Mouse (Mus musculus): ENCODE measurements around the gene Pmfbp1. TPM values are rescaled to one million over a fixed set of nuclear protein-coding genes. Genes with fewer than 3 reads are reported as not detected.

Pmfbp1 gene
- not detected in 2 replicates for total RNA-seq (2017)

DNA sequence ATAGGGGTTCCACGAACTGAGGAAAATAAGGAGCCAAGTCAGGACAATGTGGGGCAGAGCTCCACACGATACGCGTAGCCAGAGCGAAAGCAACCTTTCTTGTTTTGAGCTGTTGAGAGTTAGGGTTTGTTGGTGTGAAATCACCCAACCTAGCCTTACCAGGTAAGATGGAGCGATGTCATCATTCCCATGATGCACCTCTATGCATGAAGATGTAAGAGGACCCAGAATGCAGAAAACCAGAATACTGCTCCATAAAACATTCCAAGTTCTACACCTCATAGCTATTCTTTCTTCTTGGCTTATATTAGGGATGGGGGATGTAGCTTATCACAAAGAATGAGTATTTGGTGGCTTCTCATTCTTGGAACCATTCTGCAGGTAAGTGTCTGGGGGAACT, at the start of gene Pmfbp1:
TSS of gene Pmfbp1 (plus strand) at position 301 of the 400 bp plus-strand sequence.
- no peak for ATAC-seq (replicated peaks; ENCODE audit: low read depth, poor library complexity, severe bottlenecking)

DNA sequence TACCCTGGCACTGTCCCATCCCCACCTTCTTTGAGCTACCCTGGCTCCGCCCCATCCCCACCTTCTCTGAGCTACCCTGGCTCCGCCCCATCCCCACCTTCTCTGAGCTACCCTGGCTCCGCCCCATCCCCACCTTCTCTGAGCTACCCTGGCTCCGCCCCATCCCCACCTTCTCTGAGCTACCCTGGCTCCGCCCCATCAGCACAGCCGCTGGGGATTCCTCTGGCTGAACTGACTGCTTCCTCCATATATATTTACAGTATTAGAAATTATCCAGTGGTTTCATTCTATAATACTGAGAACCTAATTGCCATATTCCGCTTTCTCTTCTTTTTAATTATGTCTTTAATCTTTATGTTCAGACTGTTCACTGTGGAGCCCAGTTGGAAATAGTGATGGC, 46.9 kb upstream of the Pmfbp1 start:
- ATAC-seq (replicated peaks; ENCODE audit: low read depth, poor library complexity, severe bottlenecking): 0 out of 2 replicates have a peak, but pooled peaks have one; percentile 15

DNA sequence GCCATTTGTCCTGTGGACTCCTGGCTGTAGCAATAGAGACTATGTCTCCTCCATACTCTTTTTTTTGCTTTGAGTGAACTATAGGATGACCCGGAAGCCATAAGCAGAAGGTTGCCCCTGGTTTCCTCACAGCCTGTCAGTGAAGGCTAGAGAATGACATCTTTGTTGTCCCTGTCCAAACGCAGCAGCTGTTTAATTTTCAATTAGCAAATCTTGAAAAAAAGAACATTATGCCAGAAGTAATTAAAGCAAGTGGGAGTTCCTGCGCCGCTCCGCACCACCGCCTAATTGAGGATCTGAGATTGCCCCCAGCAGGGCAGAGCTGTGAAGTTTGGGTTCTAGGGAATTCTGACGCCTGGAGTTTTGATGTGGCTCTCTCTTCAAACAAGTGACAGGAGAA, 42.8 kb upstream of the Pmfbp1 start:
- ATAC-seq (replicated peaks; ENCODE audit: low read depth, poor library complexity, severe bottlenecking): no peak

DNA sequence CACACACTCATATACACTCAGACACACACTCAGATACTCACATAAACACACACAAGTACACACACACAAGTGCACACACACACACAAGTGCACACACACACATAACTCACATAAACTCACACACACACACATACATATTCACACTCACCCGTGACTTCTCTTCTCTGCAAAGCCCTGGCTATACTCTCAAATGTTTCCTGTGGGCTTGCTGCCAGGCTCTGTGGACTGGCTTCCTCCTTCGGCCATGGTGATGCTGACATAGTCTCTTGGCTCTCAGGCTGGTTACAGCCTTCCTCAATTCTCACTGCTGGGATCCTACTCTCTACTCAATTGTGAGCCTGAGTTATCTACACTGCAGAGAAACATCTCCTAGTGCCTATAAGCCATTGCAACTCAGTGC, 38.7 kb upstream of the Pmfbp1 start:
- ATAC-seq (replicated peaks; ENCODE audit: low read depth, poor library complexity, severe bottlenecking): peak; percentile 47; the same call in 1 of the 2 replicates

DNA sequence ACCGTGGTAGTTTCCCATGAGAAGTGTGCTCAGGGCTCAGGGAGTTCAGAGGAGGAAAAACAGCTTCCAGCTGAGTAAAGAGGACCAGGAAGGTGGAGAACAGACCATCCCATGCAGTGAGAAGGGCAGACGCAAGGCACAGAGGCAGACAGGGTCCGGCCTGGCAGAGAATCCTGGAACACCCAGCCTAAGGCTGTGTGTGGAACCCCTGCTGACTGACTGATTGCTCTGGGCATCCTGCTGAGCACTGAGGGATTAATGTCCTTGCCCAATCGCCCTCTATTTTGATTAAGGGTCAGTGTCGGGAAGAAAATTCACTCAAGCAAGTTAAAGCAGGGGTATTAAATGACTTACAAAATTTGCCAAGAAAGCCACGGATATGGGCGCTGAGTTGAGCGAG, 36.4 kb upstream of the Pmfbp1 start:
- ATAC-seq (replicated peaks; ENCODE audit: low read depth, poor library complexity, severe bottlenecking): no peak

DNA sequence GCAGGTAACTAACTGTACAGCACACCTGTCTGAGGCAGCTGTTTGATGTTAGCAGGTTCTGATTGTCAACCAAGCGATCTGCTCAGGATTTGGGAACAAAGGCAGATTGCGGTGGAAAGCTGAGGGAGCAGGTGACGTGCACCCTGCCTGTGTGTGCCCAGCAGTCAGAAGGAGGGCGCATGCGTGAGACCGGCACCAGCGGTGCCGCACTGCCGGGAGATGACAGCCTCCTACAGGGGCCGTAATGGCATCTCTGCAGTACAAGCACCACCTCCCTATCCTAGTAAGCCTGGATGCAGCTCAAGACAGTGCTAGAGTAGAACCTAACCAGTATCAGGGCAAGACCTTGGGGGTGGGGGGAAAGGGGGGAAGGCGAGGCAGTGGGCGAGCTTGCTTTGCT, 35.2 kb upstream of the Pmfbp1 start:
- ATAC-seq (replicated peaks; ENCODE audit: low read depth, poor library complexity, severe bottlenecking): no peak

DNA sequence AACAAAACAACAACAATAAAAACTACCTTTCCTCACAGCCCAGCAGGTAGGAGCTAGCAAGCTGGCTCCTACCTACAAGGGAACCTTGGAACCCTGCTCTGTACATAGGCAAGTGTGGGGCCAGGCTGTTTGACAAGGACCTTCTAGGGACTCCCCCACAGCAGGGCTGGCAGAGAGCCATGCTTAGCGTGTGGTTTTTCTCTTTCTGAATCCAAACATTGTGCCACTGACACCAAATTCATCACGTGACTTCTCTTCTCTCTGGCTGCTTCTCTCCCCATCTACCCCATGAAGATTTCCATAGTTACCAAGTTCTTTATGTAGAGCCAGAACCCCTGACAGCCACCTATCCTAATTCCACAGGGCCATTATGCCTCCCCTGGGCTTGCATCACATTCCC, 30.8 kb upstream of the Pmfbp1 start:
- no peak for ATAC-seq (replicated peaks; ENCODE audit: low read depth, poor library complexity, severe bottlenecking)

DNA sequence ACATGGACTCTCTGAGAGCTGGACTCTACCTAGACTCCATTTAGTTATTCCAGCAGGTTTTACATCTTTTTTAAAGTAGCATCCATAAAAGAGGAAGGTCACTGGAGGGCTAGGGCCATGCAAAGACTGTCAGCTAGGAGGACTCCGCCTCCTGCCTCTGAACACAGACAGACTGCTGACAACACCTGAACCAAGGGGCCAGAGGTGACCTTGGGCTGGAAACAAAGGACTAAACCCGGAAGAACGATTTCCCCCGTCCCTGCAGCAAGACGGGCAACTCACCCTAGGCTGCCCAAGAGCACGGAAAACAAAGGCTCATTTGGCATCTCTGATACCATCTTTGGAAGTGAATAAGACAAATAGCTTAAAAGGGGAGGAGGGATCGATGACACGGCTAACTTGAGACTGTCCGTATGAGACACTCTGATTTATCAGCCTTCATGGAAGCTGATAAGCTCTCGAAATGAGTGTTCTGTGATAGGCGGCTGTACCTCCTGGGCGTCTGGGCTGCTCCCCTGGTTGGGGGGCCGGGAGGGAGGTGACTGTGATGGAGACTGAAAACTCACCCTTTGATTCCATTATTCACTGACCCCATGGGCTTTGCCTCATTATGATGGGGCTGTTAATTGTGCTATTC, 30.0 kb upstream of the Pmfbp1 start:
- no peak for ATAC-seq (replicated peaks; ENCODE audit: low read depth, poor library complexity, severe bottlenecking)

DNA sequence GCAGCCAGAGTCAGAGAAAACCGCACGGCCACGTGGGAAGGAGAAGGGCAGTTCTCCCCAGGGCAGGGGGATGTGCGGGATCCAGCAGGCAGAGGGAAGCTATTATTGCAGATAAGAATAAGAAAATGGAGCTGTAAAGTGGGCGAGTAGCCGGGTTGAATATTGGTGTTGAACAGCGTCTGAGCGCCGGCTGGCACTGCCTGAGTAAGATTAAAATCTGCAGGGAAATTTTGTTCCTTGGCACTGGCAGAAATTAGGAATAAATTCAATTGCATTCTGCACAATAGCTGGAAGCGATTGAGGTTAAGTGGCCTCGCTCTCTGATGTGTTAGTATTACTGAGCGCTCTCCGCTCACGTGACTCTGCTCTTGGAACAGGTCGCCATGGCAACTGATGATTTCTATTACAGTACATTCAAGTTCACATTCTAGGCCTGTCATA, 29.4 kb upstream of the Pmfbp1 start:
- no peak for ATAC-seq (replicated peaks; ENCODE audit: low read depth, poor library complexity, severe bottlenecking)

DNA sequence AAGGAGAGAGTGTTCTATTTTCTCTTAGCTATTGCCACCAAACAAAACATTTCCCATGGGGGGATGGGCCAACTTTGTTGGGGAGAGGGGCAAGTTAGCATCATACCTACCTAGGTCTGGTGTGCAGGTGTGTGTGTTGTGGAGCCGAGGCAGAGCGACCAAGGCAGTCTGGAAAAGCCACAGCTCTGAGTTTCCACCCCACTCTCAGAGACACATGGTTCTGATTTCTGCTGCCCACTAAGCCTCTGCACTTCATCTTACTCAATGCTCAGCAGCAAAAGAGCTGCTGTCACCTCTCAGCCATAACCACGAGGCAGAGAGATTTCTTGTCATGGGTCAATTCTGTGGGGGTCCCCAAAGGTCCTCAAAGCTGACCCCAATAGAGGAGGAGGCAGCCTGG, 28.8 kb upstream of the Pmfbp1 start:
- ATAC-seq (replicated peaks; ENCODE audit: low read depth, poor library complexity, severe bottlenecking): no peak

DNA sequence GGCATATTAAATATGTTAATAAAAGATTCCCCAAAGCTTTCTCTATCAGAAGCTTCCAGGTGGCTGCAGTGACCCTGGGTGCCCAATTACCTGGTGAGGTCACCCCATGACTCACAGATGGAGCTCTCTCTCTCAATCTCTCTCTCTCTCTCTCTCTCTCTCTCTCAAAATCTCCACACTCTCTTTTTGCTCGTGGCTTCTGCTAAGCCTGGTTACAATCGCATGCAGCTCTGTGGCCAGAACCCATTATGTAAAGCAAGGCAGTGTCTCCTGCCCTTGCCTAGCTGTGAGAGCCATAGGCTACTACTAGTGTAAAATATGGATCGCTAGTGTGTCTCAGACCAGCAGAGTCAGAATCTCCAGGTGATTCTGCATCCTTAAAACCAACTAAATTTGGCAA, 28.1 kb upstream of the Pmfbp1 start:
- ATAC-seq (replicated peaks; ENCODE audit: low read depth, poor library complexity, severe bottlenecking): no peak

DNA sequence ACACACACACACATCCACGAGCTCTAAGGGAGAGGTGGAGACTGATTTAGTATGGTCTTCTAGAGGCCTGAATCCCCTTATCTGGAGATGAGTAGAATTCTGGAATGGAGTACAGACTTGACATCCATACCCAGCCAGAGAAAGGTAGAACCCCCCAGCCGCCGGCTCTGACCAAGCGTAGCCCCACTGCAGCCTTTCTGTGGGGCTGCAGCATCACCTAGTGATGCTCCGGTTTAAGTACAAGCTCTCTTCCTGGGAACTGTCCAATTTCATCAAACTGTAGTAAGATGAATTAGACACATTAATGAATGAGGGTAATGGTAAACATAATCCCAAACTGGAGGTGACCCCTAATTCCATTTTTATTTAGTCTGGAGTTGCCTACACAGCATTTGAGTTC, 26.3 kb upstream of the Pmfbp1 start:
- no peak for ATAC-seq (replicated peaks; ENCODE audit: low read depth, poor library complexity, severe bottlenecking)

DNA sequence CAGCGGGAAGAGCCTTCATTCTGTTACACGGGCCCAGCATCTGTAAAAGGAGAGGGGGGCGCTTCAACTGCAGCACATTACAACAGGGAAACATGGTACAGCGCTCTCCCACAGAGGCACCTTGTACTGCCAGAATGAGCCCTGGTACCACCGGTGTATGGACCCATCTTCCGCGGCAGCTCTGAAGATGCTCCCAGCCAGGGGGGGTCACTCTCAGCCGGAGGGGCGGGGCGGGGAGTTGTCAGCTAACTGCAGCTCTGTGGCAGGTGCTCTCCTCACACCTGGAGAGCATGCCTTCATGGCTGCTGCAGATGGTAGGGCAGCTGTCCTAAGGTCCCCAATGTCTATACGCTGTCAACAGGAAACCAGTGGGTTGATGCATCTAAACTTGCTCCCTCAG, 25.7 kb upstream of the Pmfbp1 start:
- ATAC-seq (replicated peaks; ENCODE audit: low read depth, poor library complexity, severe bottlenecking): no peak

DNA sequence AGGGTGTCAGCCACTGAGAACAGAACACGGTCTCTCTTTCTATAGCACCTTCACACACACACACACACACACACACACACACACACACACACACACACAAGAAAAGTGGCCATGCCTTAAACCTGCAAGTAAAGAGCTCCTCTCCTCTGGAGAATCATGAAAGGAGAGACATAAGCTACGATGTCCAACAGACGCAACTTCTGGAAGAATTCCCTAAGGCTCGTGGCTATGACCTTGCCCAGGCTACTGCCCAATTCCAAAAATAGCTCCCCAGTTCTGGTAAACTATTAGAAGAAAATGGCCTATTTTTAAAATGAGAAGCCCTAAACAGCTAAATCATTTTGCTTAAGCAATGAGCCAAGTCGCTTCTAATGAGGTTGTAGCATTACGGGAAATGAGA, 22.0 kb upstream of the Pmfbp1 start:
- no peak for ATAC-seq (replicated peaks; ENCODE audit: low read depth, poor library complexity, severe bottlenecking)

DNA sequence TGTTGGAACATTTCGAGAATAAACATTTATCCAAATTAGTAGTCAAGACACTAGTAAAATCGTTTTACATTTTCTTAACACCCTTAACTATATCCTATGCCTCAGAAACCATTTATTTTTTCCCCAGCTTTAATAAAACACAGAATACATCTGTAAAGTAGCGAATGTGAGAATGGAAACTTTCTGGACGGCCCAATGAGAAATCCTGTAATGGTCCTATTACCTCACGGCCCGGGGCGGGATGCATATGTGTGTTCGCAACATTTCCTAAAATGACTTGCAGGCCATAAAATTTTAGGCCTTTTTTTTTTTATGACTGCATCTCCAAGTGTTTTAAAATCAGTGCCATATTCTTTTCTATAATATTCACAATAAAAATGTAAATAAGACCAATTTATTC, 21.4 kb upstream of the Pmfbp1 start:
- ATAC-seq (replicated peaks; ENCODE audit: low read depth, poor library complexity, severe bottlenecking): no peak

DNA sequence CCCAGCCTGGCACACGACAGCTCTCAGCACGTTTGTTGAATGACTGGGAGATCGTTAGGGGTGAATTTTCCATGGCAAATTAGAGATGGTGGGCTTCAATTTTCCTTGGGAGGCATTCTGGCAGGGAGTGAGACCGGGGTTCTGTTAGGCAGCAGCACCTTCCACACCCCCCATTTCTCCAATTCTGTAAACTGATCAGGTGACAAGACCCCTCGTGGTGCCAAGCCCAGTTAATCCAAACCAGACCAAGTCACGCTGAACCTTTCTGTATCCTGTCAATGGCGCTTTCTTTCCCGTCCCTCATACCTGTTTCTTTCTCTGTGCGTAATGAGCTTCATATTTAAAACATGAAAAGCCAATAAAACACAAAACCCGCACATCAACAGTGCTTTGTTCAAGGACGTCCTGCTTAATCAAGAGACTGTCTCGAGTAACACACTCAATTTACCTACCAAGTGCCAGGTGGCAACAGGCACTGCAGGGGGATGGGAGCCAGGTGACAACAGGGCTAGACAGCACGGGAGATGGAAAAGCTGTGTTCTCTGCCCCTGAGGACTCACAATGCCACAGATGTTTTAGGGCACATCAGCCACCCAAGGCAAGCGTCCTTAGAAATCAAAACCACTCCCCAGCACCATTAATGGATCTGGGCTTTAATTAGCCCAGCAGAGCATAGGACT, 19.2 kb upstream of the Pmfbp1 start:
- no peak for ATAC-seq (replicated peaks; ENCODE audit: low read depth, poor library complexity, severe bottlenecking)

DNA sequence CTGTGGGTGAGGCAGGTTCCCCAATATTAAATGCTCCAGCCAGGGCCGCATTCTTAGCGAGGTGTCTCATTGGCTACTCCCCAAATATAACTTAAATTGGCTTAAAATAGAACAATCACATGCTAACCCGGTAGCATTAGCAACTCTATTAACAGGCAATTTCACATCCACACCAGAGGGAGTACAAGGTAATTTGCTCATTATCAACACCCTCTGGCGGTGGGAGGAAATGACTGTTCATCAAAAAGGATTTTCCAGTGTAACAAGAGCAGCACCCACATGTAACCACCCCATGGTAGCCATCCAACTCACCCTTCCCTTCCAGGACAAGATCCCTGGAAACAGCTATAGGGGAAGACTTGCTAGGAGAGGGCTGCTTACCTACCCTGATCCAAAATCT, 18.4 kb upstream of the Pmfbp1 start:
- no peak for ATAC-seq (replicated peaks; ENCODE audit: low read depth, poor library complexity, severe bottlenecking)

DNA sequence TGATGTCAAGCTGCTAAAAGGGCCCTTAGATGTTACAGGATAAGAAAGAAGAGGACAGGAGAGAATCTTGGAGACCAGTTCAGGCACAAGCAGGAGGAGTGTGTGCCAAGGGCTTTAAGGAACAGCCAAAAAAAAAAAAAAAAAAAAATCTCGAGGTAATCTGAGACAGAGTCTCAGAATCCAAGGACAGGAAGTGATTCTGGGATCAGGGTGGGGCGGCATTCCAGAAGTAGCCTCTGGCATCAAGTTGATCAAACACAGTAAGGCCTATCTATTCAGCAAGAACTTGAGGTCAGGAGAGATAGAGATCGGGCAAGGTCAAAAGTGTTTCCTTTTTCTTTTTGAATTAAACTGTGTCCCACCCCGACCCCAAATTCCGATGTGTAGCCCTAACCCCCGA, 15.2 kb upstream of the Pmfbp1 start:
- no peak for ATAC-seq (replicated peaks; ENCODE audit: low read depth, poor library complexity, severe bottlenecking)

DNA sequence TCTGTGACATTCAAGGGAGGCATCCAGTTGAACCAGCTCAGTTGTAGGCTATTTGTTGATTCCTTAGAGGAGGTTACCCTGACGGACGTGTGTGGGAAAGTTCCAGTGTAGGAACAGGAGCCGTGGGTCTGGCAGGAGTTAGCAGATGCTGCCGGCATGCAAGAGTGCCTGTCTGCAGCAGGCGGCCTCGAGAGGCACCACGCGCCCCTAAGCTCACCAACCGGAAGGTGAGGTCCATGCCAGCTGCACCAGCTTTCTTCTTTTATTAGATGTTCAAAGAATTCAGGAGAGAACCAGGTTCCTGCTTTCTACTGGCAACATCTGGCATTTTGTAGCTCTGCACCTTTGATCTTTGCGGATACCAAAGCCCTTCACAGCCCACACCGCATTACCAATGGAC, 9.1 kb upstream of the Pmfbp1 start:
- ATAC-seq (replicated peaks; ENCODE audit: low read depth, poor library complexity, severe bottlenecking): no peak

DNA sequence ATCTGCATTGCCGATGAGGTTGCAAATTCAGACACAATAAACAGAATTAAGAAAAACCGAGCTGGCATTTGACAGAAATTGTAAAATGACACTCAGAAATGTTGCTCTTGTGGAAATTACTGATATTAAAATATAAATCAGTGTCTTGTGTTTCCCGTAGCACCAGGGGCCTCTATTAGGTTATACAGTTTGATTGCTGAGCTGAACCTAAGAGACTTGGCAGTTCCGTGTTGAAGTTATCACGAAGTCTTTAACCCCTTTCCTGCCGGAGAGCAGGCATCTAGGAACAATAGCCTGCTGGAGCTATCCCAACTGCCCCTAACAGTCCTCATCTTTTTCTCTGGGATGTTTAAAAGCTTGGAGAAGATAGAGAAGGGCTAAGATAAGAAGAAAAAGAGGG, 8.3 kb upstream of the Pmfbp1 start:
- no peak for ATAC-seq (replicated peaks; ENCODE audit: low read depth, poor library complexity, severe bottlenecking)

DNA sequence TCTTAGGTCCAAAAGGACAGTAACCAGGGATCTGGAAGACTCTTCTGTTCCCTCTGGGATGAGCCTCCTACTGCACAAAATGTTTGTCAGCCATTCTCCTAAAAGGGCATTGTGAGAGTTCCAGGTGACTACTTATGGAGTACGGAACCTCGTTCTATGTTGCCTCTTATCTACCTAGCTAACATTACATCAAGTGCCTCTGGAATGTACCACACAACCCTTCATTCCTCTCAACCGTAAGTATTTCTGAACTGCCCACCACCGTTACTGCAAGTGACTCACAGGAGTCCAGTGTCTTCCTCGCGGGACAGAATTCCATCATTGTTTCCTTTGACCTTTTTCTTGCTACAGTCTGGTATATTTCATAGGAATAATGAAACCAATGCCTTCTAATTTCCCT, 1.0 kb upstream of the Pmfbp1 start:
- no peak for ATAC-seq (replicated peaks; ENCODE audit: low read depth, poor library complexity, severe bottlenecking)

DNA sequence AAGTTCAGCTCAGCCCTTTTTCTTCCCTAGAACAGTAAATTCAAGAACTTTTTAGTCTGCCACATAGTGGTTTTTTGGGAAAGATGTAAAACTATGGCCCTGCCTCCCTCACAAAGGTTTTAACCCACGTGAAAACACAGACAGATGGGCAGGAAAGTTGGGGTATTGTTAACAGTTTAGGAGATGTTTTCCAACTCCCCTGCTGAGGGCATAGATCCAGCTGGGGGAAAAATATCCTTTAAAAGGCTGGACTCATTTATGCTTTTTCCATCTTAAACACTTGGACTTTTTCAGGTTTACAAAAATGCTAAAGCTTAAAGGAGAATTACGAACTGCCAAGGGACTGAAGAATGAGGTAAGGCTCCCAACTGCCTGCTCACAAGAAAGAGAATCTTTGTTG, 774 bp downstream of the Pmfbp1 start:
- no peak for ATAC-seq (replicated peaks; ENCODE audit: low read depth, poor library complexity, severe bottlenecking)

Measured in common myeloid progenitor, adult 5-6 weeks (primary cell).